Mouse (Mus musculus) heart, adult 2 months (tissue): ENCODE results near the gene Zswim3.

ENCODE experiments used
- CTCF ChIP-seq: fragments of 200-600 bp; IDR thresholded peaks from 2 replicates; pipeline ENCODE4 v1.8.1; 2022; ENCODE audit warnings: antibody characterized with exemption, mild to moderate bottlenecking, moderate library complexity
- EP300 ChIP-seq: fragments of 200-500 bp; IDR thresholded peaks from 2 replicates; pipeline ENCODE4 v1.6.1; 2011; ENCODE audit warnings: low read depth, low read length, control low read depth; ENCODE audit not compliant: insufficient read depth

DNA sequence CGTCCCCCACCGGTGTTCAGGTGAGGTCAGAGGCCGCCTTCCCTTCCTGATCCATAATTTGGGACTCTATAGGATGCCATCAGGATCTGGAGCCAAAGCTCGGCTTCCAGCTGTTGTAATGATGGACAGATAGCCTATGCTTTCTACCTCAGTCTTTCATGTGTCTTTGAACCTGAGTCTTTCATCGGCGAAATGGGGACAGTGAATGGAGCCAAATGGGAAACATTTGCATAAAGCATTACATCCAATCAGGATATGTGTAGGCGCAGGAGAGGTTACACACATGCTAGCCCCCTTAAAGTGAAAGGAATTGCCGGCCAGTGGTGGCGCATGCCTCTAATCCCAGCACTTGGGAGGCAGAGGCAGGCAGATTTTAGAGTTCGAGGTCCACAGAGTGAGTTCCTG is 18.3 kb downstream of the Zswim3 start:
- peak; percentile 24; the same call in 1 of the 2 replicates for TF ChIP-seq CTCF
- TF ChIP-seq EP300: no peak
